Mouse (Mus musculus) midbrain, embryonic 11.5 days (tissue): ENCODE measurements around the gene Gm21981. TPM values are rescaled to one million over a fixed set of nuclear protein-coding genes. Genes with fewer than 3 reads are reported as not detected.

Experiments used
- ATAC-seq: fragments of 200-750 bp; cut with Nextera tagmentation; 2 replicates; pipeline ENCODE4 v1.8.0; 2017; ENCODE audit warnings: moderate TSS enrichment, moderate library complexity; ENCODE audit not compliant: low FRiP score
- DNase-seq: peaks from one replicate; pipeline ENCODE4 v3.0.0; 2015; ENCODE audit warnings: low spot score; ENCODE audit errors: missing footprints
- H3K27ac ChIP-seq: fragments of 300-500 bp; sonication (generic); 2 replicates; pipeline ENCODE4 v1.5.1; 2014; ENCODE audit warnings: low read depth, low read length
- H3K27me3 ChIP-seq: fragments of 300-500 bp; sonication (generic); 2 replicates; pipeline ENCODE4 v1.6.1; 2014; ENCODE audit warnings: mild to moderate bottlenecking, low read length, moderate library complexity, mixed read lengths; ENCODE audit not compliant: control insufficient read depth, insufficient read depth
- H3K36me3 ChIP-seq: fragments of 300-500 bp; sonication (generic); 2 replicates; pipeline ENCODE4 v1.6.1; 2014; ENCODE audit warnings: mild to moderate bottlenecking, low read length, moderate library complexity, mixed read lengths; ENCODE audit not compliant: control insufficient read depth, insufficient read depth
- H3K4me1 ChIP-seq: fragments of 300-500 bp; sonication (generic); 2 replicates; pipeline ENCODE4 v1.6.1; 2014; ENCODE audit warnings: low read length; ENCODE audit not compliant: control insufficient read depth, insufficient read depth
- H3K4me2 ChIP-seq: fragments of 300-500 bp; sonication (generic); 2 replicates; pipeline ENCODE4 v1.6.1; 2014; ENCODE audit warnings: mild to moderate bottlenecking, moderate library complexity
- H3K4me3 ChIP-seq: fragments of 300-500 bp; sonication (generic); 2 replicates; pipeline ENCODE4 v1.5.1; 2014; ENCODE audit warnings: low read depth, low read length
- H3K9ac ChIP-seq: fragments of 300-500 bp; sonication (generic); 2 replicates; pipeline ENCODE4 v1.6.1; 2014; ENCODE audit warnings: low read length
- H3K9me3 ChIP-seq: fragments of 300-500 bp; sonication (generic); 2 replicates; pipeline ENCODE4 v1.6.1; 2016; ENCODE audit warnings: low read length; ENCODE audit not compliant: control insufficient read depth
- WGBS: fragments of 180-500 bp; shearing (Covaris S2); extraction: QIAGEN DNeasy Blood & Tissue Kit; methylation state at CpG from one replicate; pipeline ENCODE4 v1.1.7; 2014; 5-methylcytosine and 5-hydroxymethylcytosine counted together
- polyA plus RNA-seq: library from polyadenylated mRNA; unstranded; fragments of >200 nt; fragmentation: Nextera tagmentation; extraction: Ambion mirVana; gene quantifications from 2 replicates; pipeline ENCODE4 v1.2.1, GENCODE M21; 2014

Gm21981 gene
- polyA plus RNA-seq, result 1.7 and 2.3 TPM in 2 replicates

DNA sequence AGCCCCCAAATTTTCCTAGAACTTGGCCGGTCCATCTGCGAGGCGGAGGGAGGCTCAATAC is at the start of gene Gm21981:
Gene Gm21981, minus strand, starts transcription at position 14 of the 61 bp plus-strand sequence.
- 0% methylated on average over 3 of the region's 3 CpGs for WGBS
- Histone ChIP-seq H3K27me3 (no peaks in the 10 kb centered on the region), H3K9me3 (no peaks in the 10 kb centered on the region), H3K9ac (peak within 1 kb of the TSS; percentile 92), H3K27ac (peak within 1 kb of the TSS; percentile 68), H3K4me3 (peak within 1 kb of the TSS; percentile 80), H3K36me3 (no peaks in the 10 kb centered on the region), H3K4me1 (peaks cover 17% of the 10 kb centered on the region), H3K4me2 (peak within 1 kb of the TSS; percentile 56)
- DNase-seq (no peak), ATAC-seq (no peak)

DNA sequence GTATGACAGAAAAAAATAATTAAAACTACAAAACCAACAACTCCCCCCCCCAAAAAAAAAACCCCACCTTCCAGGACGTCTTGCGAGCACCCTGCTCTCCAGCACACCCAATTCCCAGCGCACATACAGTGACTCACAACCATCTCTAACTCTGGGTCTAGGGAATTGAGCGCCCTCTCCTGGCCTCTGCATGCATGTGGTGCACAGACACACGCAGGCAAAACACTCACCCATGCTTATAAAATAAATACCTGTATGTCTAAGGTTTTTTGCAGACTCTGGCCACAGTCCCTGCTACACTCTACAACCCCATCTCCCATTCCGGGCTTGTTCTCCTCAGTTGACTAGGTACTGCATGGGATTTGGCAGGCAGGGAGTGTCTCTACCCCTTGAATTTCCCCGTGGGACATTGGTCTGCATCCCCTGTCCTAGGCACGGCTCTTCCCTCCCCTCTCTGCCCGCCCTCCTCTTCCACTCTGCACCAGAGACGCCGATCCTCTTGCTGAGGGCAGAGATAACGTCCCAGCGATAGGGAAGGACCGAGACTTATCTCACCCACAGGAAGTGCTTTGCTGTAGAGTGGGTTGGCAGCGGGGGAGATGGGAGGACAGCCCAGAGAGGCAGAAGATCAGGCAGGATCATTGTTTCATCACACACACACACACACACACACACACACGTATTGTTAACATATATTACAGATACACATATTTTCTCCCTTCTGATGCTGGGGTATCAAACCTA is 48.9 kb upstream of the Gm21981 start:
- Histone ChIP-seq H3K9me3 (no peaks in the 10 kb centered on the region), H3K27ac (no peak overlapping the region), H3K9ac (no peak overlapping the region), H3K4me3 (no peak overlapping the region), H3K27me3 (peaks cover 13% of the 10 kb centered on the region), H3K36me3 (no peaks in the 10 kb centered on the region), H3K4me1 (peaks cover 13% of the 10 kb centered on the region), H3K4me2 (no peak overlapping the region)
- ATAC-seq, result no peak
- 52% methylated on average over 16 of the region's 16 CpGs for WGBS
- peak; percentile 75 for DNase-seq

DNA sequence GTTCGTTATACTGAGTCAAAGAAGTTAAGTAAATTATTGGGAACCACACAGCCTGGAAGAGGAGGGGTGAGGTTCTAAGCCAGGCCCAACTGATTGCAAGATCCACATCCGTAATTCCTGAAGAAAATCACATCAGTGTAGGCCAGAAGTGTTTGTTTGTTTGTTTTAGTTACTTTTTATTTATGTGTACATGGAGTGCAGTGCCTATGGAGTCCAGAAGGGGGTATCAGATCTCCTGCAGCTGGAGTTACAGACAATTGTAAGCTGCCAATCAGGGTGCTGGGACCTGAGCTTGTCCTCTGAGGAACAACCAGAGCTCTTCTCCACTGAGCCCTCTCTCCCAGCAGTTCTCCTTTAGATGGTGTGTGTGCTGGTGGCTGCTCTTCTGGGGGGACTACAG is 45.9 kb upstream of the Gm21981 start:
- WGBS, result 55% methylated on average over 2 of the region's 2 CpGs

DNA sequence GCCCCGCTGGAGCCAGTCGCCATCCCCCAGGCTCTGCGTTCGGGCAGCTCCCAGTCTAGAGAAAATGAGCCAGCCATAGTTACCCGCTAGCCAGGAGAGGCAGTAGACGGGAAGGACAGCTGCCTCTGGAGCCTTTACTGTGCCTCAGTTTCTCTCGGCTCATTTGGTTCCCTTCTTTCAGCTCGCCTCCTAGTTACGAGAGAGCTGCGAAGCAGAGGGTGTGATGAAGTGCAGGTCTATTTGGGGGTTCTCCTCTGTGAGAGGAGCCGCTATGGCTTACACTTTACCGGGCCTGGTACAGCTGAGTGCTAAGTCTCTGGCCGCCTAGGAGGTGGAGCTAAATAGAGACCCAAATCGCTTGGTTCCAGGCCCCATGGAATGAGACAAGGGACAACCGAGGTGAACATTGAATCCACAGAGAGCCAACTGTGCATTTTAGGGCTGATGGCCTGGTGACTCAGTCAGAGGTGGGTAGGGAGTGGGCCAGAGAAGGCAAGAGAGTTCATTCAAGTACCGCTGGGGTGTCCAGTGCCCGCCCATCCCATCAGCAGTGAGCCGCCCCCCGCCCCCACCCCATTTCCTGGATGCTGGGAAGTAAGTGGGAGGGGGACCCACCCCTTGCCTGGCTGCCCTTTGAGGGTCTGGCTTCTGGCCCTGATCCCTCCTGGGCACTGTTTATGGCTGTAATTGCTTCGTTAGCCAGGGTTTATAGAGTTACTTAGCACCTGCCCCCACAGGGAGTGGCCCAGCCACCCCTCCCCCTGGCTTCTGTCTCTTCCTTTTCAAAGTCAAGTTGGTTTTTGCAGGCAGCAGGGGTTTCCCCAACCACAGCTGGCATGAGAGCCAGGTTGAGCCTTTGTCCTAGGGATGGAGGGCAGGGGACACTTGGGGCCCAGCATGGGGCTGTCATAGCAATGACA is 44.9 kb upstream of the Gm21981 start:
- Histone ChIP-seq H3K9ac (peak overlapping the region; percentile 51; the same call in 1 of the 2 replicates), H3K27ac (no peak overlapping the region), H3K4me2 (peak overlapping the region; percentile 84), H3K4me1 (peaks cover 19% of the 10 kb centered on the region), H3K4me3 (peak overlapping the region; percentile 52), H3K9me3 (no peaks in the 10 kb centered on the region), H3K27me3 (peaks cover 25% of the 10 kb centered on the region), H3K36me3 (no peaks in the 10 kb centered on the region)
- 2% methylated on average over 20 of the region's 20 CpGs for WGBS
- DNase-seq (peak; percentile 90), ATAC-seq (no peak)

More for the DNA sequence above, 45.9 kb upstream of the Gm21981 start:
- Histone ChIP-seq H3K27ac (no peak overlapping the region), H3K4me1 (peaks cover 19% of the 10 kb centered on the region), H3K9ac (no peak overlapping the region), H3K4me3 (no peak overlapping the region), H3K36me3 (no peaks in the 10 kb centered on the region), H3K9me3 (no peaks in the 10 kb centered on the region), H3K4me2 (no peak overlapping the region), H3K27me3 (peaks cover 25% of the 10 kb centered on the region)
- peak; percentile 79 for DNase-seq
- ATAC-seq, result no peak

DNA sequence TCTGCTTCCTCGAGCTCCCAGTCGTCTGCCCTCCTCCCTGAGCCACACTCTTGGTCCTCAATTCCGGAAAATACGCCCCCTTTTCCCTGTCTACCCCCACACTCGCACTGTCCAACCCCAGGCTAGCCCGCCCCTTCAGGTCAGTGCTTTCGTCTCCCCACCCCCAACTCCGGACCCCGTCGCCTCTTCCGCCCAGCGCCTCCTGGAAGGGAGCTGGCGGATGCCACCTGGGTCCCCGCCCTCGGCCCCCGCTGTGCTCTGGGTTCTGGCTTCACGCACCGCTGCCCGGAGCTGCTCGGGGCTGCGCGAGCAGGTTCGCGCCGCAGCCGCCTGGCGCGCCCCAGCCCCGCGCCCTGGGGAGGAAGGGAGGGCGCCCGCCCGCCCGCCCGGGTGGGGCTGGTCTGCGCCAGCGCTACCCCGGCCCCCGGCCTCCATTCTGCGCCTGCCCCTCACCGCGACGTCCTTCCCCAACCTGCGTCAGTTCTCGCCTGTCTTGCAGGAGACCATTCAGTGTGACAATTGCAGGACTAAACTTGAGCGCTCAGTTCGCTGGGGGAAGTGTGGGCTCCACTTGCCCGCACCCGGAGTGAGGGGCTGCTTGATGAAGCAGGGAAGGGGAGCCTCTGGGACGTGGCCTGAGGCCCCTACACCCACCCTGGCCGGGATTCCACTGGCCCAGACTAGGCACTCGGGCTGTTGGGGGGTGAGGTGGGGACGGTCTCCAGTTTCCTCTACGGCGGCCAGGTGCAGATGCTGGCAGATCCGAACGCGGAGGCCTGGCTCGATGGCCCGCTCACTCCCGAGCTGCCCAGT is 44.0 kb upstream of the Gm21981 start:
- Histone ChIP-seq H3K27me3 (peaks cover 25% of the 10 kb centered on the region), H3K4me3 (peak overlapping the region; percentile 52), H3K9ac (peak overlapping the region; percentile 51), H3K4me2 (peak overlapping the region; percentile 84), H3K9me3 (no peaks in the 10 kb centered on the region), H3K27ac (no peak overlapping the region), H3K36me3 (no peaks in the 10 kb centered on the region), H3K4me1 (peaks cover 19% of the 10 kb centered on the region)
- DNase-seq, result peak; percentile 91
- ATAC-seq, result peak; percentile 33
- under 1% methylated on average over 59 of the region's 61 CpGs for WGBS

DNA sequence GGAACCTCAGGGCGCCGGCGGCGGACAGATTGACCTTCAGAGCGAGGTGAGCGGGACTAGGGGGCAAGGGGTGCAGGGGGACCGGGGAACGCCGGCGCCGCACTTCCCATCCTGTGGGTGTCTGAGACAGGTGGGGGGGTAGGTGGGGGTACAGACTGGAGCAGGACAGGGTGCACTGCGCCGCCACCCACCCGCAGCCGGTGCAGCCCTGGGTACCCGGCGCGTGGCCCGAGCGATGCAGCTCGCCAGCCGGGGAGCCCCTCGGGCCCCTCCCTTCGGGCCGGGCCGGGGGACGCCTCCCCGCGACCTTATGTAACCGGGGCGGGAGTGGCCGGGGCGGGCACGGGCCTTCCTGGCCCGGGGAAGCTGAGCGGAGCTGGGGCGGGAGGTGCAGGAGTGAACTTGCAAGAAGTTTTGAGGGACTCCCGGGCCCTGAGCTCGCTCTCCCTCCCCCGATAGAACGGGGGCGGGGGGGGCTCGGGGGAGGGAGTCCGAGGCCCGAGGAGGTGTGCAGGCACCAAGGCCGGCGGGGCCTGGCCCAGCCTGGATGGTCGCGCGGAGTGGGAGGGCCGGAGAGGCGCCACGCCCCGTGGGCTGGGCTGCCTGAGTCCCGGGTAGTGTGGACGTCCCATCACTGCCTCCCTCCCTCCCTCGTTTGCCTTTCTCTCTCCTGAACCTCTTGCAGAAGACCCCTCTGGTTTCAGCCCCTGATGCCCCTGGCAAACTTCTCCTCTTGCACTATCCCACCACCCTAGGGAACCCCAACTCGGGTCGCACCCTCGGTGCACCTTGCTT is 43.2 kb upstream of the Gm21981 start:
- Histone ChIP-seq H3K4me3 (peak overlapping the region; percentile 52), H3K27me3 (peaks cover 25% of the 10 kb centered on the region), H3K4me1 (peaks cover 19% of the 10 kb centered on the region), H3K27ac (no peak overlapping the region), H3K36me3 (no peaks in the 10 kb centered on the region), H3K9ac (peak overlapping the region; percentile 53), H3K9me3 (no peaks in the 10 kb centered on the region), H3K4me2 (peak overlapping the region; percentile 84)
- WGBS, result under 1% methylated on average over 49 of the region's 60 CpGs
- ATAC-seq (peak; percentile 77), DNase-seq (peak; percentile 95)

DNA sequence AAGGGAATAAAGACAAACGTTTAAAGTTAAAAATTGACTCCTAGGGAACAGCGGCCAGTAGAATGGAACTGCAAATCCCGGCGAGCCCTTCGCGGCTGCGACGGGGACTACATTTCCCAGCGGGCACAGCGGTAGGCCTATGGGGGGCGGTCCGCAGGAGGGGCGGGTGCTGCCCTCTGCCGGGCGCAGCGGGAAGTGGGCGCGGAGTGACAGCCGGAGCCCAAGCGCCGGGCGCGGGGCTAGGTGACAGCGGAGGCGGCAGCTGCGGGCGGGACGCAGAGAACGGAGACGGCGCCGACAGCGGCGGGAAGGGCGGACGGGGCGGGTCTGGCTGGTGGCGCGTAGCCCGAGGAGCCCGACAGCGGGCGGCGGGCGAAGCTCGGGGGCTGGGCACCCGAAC is 42.6 kb upstream of the Gm21981 start, which contains the start of gene Tfeb:
Gene Tfeb, plus strand, starts transcription at position 175 of the 400 bp plus-strand sequence.
- DNase-seq (peak; percentile 100), ATAC-seq (peak; percentile 87)
- WGBS, result under 1% methylated on average over 40 of the region's 47 CpGs
- H3K36me3 ChIP-seq, result no peaks in the 10 kb centered on the region
- peak within 1 kb of the TSS; percentile 53 for H3K9ac ChIP-seq
- peaks cover 25% of the 10 kb centered on the region for H3K27me3 ChIP-seq
- H3K4me1 ChIP-seq, result peaks cover 19% of the 10 kb centered on the region
- H3K27ac ChIP-seq, result no peak within 1 kb of the TSS
- peak within 1 kb of the TSS; percentile 52 for H3K4me3 ChIP-seq
- H3K4me2 ChIP-seq, result peak within 1 kb of the TSS; percentile 84
- H3K9me3 ChIP-seq, result no peaks in the 10 kb centered on the region

DNA sequence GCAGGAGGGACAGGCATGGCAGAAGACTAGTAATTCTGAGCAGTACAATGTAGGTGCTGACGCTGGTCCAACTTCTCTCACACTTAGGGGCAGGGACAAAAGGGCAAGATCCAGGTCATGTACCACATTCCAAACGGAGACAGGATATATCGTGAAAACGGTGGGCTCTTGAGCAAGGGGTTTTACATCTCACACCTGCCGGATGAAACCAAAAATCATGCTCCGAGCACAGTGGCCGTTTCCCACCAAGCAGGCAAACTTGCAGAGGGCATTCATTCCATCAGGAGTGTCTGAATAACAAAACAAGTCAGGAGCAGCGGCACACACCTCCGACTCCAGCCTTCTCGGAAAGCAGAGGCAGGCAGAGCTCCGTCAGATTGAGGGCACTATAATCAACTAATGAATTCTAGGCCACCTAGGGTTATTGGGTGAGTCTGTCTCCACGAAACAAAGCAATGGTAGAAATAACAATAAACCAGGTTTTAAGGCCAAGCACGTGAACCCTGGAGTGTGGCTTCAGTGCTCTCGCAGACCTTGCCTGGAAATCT is 41.4 kb upstream of the Gm21981 start:
- ATAC-seq, result no peak
- WGBS, result 77% methylated on average over 14 of the region's 14 CpGs
- Histone ChIP-seq H3K4me3 (no peak overlapping the region), H3K9me3 (no peaks in the 10 kb centered on the region), H3K27ac (no peak overlapping the region), H3K4me2 (no peak overlapping the region), H3K27me3 (peaks cover 25% of the 10 kb centered on the region), H3K9ac (no peak overlapping the region), H3K4me1 (peaks cover 19% of the 10 kb centered on the region), H3K36me3 (no peaks in the 10 kb centered on the region)
- peak; percentile 35 for DNase-seq
